Mouse (Mus musculus) midbrain, embryonic 11.5 days (tissue): Measurements from ENCODE around the gene Pqlc2. TPM values are rescaled to one million over a fixed set of nuclear protein-coding genes. Genes with fewer than 3 reads are reported as not detected.

Experiments
- ATAC-seq: fragments of 200-750 bp; cut with Nextera tagmentation; 2 replicates; pipeline ENCODE4 v1.8.0; 2017; ENCODE audit warnings: moderate TSS enrichment, moderate library complexity; ENCODE audit not compliant: low FRiP score
- DNase-seq: peaks from one replicate; pipeline ENCODE4 v3.0.0; 2015; ENCODE audit warnings: low spot score; ENCODE audit errors: missing footprints
- H3K27ac ChIP-seq: fragments of 300-500 bp; sonication (generic); 2 replicates; pipeline ENCODE4 v1.5.1; 2014; ENCODE audit warnings: low read depth, low read length
- H3K27me3 ChIP-seq: fragments of 300-500 bp; sonication (generic); 2 replicates; pipeline ENCODE4 v1.6.1; 2014; ENCODE audit warnings: mild to moderate bottlenecking, low read length, moderate library complexity, mixed read lengths; ENCODE audit not compliant: control insufficient read depth, insufficient read depth
- H3K36me3 ChIP-seq: fragments of 300-500 bp; sonication (generic); 2 replicates; pipeline ENCODE4 v1.6.1; 2014; ENCODE audit warnings: mild to moderate bottlenecking, low read length, moderate library complexity, mixed read lengths; ENCODE audit not compliant: control insufficient read depth, insufficient read depth
- H3K4me1 ChIP-seq: fragments of 300-500 bp; sonication (generic); 2 replicates; pipeline ENCODE4 v1.6.1; 2014; ENCODE audit warnings: low read length; ENCODE audit not compliant: control insufficient read depth, insufficient read depth
- H3K4me2 ChIP-seq: fragments of 300-500 bp; sonication (generic); 2 replicates; pipeline ENCODE4 v1.6.1; 2014; ENCODE audit warnings: mild to moderate bottlenecking, moderate library complexity
- H3K4me3 ChIP-seq: fragments of 300-500 bp; sonication (generic); 2 replicates; pipeline ENCODE4 v1.5.1; 2014; ENCODE audit warnings: low read depth, low read length
- H3K9ac ChIP-seq: fragments of 300-500 bp; sonication (generic); 2 replicates; pipeline ENCODE4 v1.6.1; 2014; ENCODE audit warnings: low read length
- H3K9me3 ChIP-seq: fragments of 300-500 bp; sonication (generic); 2 replicates; pipeline ENCODE4 v1.6.1; 2016; ENCODE audit warnings: low read length; ENCODE audit not compliant: control insufficient read depth
- WGBS: fragments of 180-500 bp; shearing (Covaris S2); extraction: QIAGEN DNeasy Blood & Tissue Kit; methylation state at CpG from one replicate; pipeline ENCODE4 v1.1.7; 2014; 5-methylcytosine and 5-hydroxymethylcytosine counted together
- polyA plus RNA-seq: library from polyadenylated mRNA; unstranded; fragments of >200 nt; fragmentation: Nextera tagmentation; extraction: Ambion mirVana; gene quantifications from 2 replicates; pipeline ENCODE4 v1.2.1, GENCODE M21; 2014

Pqlc2 gene
- polyA plus RNA-seq, 1 experiment from 2014 or later, result 12.9 TPM

- WGBS, result under 1% methylated on average over 53 of the region's 53 CpGs
- DNase-seq, result peak; percentile 86
- peak overlapping the region; percentile 25; the same call in 1 of the 2 replicates for H3K27ac ChIP-seq
Measured at GRCm38 (mm10) chr4:139310899-139311701, 592 bp upstream of the Pqlc2 start.

GRCm38 (mm10) chr4:139309651-139310050 is 857 bp downstream of the Pqlc2 start:
- H3K4me2 ChIP-seq, result peak overlapping the region; percentile 86
- no peaks in the 10 kb centered on the region; the same call in 1 of the 2 replicates for H3K27me3 ChIP-seq
- peak overlapping the region; percentile 69 for H3K4me3 ChIP-seq
- H3K9ac ChIP-seq, result peak overlapping the region; percentile 88
- DNase-seq, result no peak
- ATAC-seq, result no peak
- peaks cover 13% of the 10 kb centered on the region for H3K4me1 ChIP-seq
- H3K9me3 ChIP-seq, result no peaks in the 10 kb centered on the region
- H3K36me3 ChIP-seq, result peaks cover 4% of the 10 kb centered on the region
- WGBS, result 23% methylated on average over 6 of the region's 6 CpGs
- H3K27ac ChIP-seq, result no peak overlapping the region

More at GRCm38 (mm10) chr4:139310899-139311701, 592 bp upstream of the Pqlc2 start:
- H3K4me1 ChIP-seq, result peaks cover 13% of the 10 kb centered on the region
- H3K4me3 ChIP-seq, result peak overlapping the region; percentile 69
- peak; percentile 82; the same call in 1 of the 2 replicates for ATAC-seq
- no peaks in the 10 kb centered on the region; the same call in 1 of the 2 replicates for H3K27me3 ChIP-seq
- H3K9me3 ChIP-seq, result no peaks in the 10 kb centered on the region
- H3K9ac ChIP-seq, result peak overlapping the region; percentile 88
- peaks cover 6% of the 10 kb centered on the region for H3K36me3 ChIP-seq
- H3K4me2 ChIP-seq, result peak overlapping the region; percentile 86

DNA sequence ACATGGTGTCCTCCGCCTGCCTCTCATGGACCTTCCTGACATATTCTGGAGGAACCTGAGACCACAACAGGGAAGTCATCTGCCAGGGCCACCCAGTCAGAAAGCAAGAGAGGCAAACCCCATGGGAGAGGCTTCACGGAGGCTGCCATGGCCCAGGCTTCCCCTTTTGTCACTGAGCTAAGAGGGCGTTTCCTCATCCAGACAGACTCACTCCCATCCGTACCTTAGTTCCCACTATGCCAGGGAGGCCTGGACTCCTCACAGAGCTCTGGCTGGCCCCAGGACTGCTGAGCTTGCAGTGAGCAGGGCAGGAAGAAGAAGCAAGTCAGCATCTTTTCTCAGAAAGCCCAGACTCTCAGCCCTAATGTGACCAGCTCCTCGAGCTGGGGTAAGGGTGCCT is 2.6 kb downstream of the Pqlc2 start:
- Histone ChIP-seq H3K4me1 (peaks cover 13% of the 10 kb centered on the region), H3K4me3 (no peak overlapping the region), H3K27ac (no peak overlapping the region), H3K4me2 (no peak overlapping the region), H3K36me3 (no peaks in the 10 kb centered on the region), H3K9ac (no peak overlapping the region), H3K27me3 (no peaks in the 10 kb centered on the region; the same call in 1 of the 2 replicates), H3K9me3 (no peaks in the 10 kb centered on the region)
- 86% methylated on average over 5 of the region's 5 CpGs for whole genome bisulfite sequencing
- DNase-seq, result no peak
- no peak for ATAC-seq

DNA sequence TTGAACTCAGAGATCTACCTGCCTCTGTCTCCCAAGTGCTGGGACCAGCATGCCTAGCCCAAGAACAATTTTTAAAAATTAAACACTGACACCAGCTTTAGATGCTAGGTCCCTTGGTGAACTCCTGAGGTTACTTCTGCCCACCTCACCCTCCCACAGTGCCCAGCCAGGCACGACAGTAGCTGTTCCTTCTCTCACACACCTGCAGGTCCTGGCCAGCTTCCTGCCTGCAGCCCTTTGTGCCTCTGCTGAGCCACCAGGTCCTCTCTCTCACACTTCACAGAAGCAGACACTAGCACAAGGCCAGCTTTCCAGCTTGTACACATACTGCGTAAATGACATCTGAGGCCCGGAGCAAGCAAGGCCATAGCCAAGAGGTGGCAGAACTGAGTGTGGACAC is 5.0 kb downstream of the Pqlc2 start:
- Histone ChIP-seq H3K4me3 (no peak overlapping the region), H3K9me3 (no peaks in the 10 kb centered on the region), H3K4me2 (no peak overlapping the region), H3K9ac (no peak overlapping the region), H3K27me3 (no peaks in the 10 kb centered on the region; the same call in 1 of the 2 replicates), H3K27ac (no peak overlapping the region), H3K36me3 (no peaks in the 10 kb centered on the region), H3K4me1 (peaks cover 5% of the 10 kb centered on the region; the same call in 1 of the 2 replicates)
- WGBS, result 91% methylated on average over 3 of the region's 3 CpGs
- DNase-seq (no peak), ATAC-seq (no peak)

DNA sequence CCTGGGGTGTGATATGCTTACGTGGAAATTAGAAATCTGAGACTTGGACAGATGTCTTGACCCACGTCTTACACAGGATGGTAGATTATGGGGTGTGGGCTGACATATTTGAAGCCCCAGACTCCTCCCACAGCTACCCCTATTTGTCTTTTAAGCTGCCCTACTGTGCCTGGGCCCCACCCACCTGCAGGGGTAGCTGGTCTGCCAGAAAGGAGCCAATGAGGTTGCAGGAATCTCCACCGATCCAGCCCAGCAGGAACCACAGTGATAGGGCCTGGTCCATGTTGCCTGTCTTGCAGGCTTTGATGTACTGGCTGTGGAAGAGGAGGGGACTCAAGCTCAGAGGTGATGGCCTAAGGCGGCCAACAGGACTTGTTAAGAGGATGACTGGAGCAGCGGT is 8.3 kb downstream of the Pqlc2 start:
- Histone ChIP-seq H3K9me3 (no peaks in the 10 kb centered on the region), H3K36me3 (no peaks in the 10 kb centered on the region), H3K4me1 (no peaks in the 10 kb centered on the region), H3K9ac (no peak overlapping the region), H3K27me3 (no peaks in the 10 kb centered on the region), H3K27ac (no peak overlapping the region), H3K4me3 (no peak overlapping the region), H3K4me2 (no peak overlapping the region)
- WGBS, result 60% methylated on average over 5 of the region's 5 CpGs
- no peak for DNase-seq
- ATAC-seq, result no peak

- WGBS, result 90% methylated on average over 8 of the region's 8 CpGs
- Histone ChIP-seq H3K4me2 (no peak overlapping the region), H3K27me3 (no peaks in the 10 kb centered on the region), H3K36me3 (no peaks in the 10 kb centered on the region), H3K4me3 (no peak overlapping the region), H3K4me1 (no peaks in the 10 kb centered on the region), H3K9me3 (no peaks in the 10 kb centered on the region), H3K9ac (no peak overlapping the region), H3K27ac (no peak overlapping the region)
- DNase-seq (no peak), ATAC-seq (no peak)
Measured at GRCm38 (mm10) chr4:139301780-139302179, 8.7 kb downstream of the Pqlc2 start.

- Histone ChIP-seq H3K27me3 (no peaks in the 10 kb centered on the region), H3K4me1 (no peaks in the 10 kb centered on the region), H3K27ac (no peak overlapping the region), H3K36me3 (no peaks in the 10 kb centered on the region), H3K4me2 (no peak overlapping the region), H3K9me3 (no peaks in the 10 kb centered on the region), H3K9ac (no peak overlapping the region), H3K4me3 (no peak overlapping the region)
- WGBS, result 89% methylated on average over 12 of the region's 12 CpGs
- DNase-seq, result no peak
- ATAC-seq, result no peak
Measured at GRCm38 (mm10) chr4:139298671-139299366, 11.7 kb downstream of the Pqlc2 start.

DNA sequence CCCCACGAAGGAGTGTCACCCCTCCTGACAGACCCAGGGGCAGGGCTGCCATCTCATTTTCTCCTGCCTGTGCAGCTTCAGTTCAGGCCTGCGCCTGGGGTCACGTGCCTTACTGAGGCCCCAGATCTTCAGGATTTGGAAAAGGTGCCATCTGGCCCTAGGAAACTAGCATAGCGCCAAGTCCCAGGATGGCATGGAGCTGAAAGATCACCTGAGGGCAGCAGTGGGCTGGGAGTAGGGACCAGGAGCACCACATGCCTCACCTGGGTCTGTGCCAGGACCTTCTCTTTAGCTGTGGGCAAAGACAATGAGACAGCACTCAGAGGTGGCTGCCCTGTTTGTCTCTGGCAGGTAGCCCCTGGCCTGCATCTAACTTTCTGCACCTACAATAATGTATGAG is 12.9 kb downstream of the Pqlc2 start:
- ATAC-seq, result no peak
- no peaks in the 10 kb centered on the region for H3K9me3 ChIP-seq
- no peak overlapping the region for H3K27ac ChIP-seq
- 90% methylated on average over 4 of the region's 4 CpGs for whole genome bisulfite sequencing
- no peak overlapping the region for H3K4me3 ChIP-seq
- no peaks in the 10 kb centered on the region for H3K36me3 ChIP-seq
- no peak overlapping the region for H3K4me2 ChIP-seq
- no peaks in the 10 kb centered on the region for H3K27me3 ChIP-seq
- no peak for DNase-seq
- H3K4me1 ChIP-seq, result no peaks in the 10 kb centered on the region
- H3K9ac ChIP-seq, result no peak overlapping the region

GRCm38 (mm10) chr4:139292038-139292437 is 18.5 kb downstream of the Pqlc2 start:
- ATAC-seq, result no peak
- Histone ChIP-seq H3K4me1 (no peaks in the 10 kb centered on the region), H3K4me2 (no peak overlapping the region), H3K27me3 (no peaks in the 10 kb centered on the region), H3K9ac (no peak overlapping the region), H3K4me3 (no peak overlapping the region), H3K9me3 (no peaks in the 10 kb centered on the region), H3K27ac (no peak overlapping the region), H3K36me3 (0 out of 2 replicates have a peak, but pooled peaks cover 4% of the 10 kb centered on the region)
- no peak for DNase-seq
- 95% methylated on average over 5 of the region's 5 CpGs for WGBS
